Mouse (Mus musculus): ENCODE measurements around the gene Gcnt7. TPM values are rescaled to one million over a fixed set of nuclear protein-coding genes. Genes with fewer than 3 reads are reported as not detected.

The Gcnt7 gene
- polyA plus RNA-seq, 1 experiment from 2014 or later, result 1.4 TPM

- H3K9ac ChIP-seq, result no peak overlapping the region
- no peak for ATAC-seq (ENCODE audit: insufficient read depth, low FRiP score, low read depth)
- no peak overlapping the region for H3K4me3 ChIP-seq (replicated peaks)
- no peak overlapping the region for H3K4me2 ChIP-seq
- no peaks in the 10 kb centered on the region for H3K4me1 ChIP-seq
- no peak overlapping the region for H3K27ac ChIP-seq
- H3K9me3 ChIP-seq, result no peaks in the 10 kb centered on the region
- no peaks in the 10 kb centered on the region for H3K27me3 ChIP-seq (replicated peaks)
- 4% methylated on average over 2 of the region's 2 CpGs for WGBS
- H3K36me3 ChIP-seq, result no peaks in the 10 kb centered on the region
These were observed 19.5 kb upstream of the Gcnt7 start for GRCm38 (mm10) chr2:172477860-172478259.

DNA sequence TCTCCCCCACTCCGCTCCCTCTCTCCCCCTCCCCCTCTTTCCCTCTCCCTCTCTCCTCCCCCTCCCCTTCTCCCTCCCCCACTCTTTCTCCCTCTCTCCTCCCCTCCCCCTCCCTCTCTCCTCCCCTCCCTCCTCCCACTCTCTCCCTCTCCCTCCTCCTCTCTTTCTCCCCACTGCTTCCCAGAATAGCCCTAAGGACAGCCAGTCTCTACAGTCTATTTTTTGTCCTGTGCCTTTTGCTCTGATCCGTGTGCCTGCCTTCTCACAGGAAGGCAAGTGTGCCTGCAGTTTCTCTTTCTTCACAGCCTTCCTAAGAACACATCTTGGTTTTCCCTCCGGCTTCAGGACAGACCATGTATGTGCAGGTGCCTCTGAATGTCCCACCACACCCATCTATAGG lies 19.0 kb upstream of the Gcnt7 start:
- H3K27ac ChIP-seq, result no peak overlapping the region
- H3K4me1 ChIP-seq, result no peaks in the 10 kb centered on the region
- H3K36me3 ChIP-seq, result no peaks in the 10 kb centered on the region
- H3K4me2 ChIP-seq, result no peak overlapping the region
- H3K9ac ChIP-seq, result no peak overlapping the region
- no peak overlapping the region for H3K4me3 ChIP-seq (replicated peaks)
- no peak for ATAC-seq (ENCODE audit: insufficient read depth, low FRiP score, low read depth)
- 34% methylated on average over 3 of the region's 3 CpGs for WGBS
- no peaks in the 10 kb centered on the region for H3K27me3 ChIP-seq (replicated peaks)
- H3K9me3 ChIP-seq, result no peaks in the 10 kb centered on the region

GRCm38 (mm10) chr2:172476707-172477260 lies 18.4 kb upstream of the Gcnt7 start:
- Histone ChIP-seq H3K36me3 (no peaks in the 10 kb centered on the region), H3K27me3 (replicated peaks) (no peaks in the 10 kb centered on the region), H3K4me3 (replicated peaks) (no peak overlapping the region), H3K9ac (no peak overlapping the region), H3K4me1 (no peaks in the 10 kb centered on the region), H3K4me2 (no peak overlapping the region), H3K27ac (no peak overlapping the region), H3K9me3 (no peaks in the 10 kb centered on the region)
- ATAC-seq (ENCODE audit: insufficient read depth, low FRiP score, low read depth), result no peak
- 32% methylated on average over 10 of the region's 10 CpGs for WGBS

DNA sequence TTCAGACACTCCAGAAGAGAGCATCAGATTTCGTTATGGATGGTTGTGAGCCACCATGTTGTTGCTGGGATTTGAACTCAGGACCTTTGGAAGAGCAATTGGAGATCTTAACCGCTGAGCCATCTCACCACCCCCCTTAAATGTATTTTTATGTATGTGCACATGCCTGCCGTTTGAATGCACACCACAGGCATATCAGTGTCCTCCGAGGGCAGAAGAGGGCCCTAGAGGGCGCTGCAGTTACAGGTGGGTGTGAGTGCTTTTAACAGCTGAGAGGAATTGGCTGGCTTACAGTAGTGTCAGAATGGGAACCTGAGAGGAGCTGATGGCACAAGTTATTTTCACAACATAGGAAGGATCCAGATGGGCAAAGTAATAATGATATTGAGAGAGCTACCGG lies 16.6 kb upstream of the Gcnt7 start:
- no peaks in the 10 kb centered on the region for H3K9me3 ChIP-seq
- 0 out of 2 replicates have a peak, but pooled peaks cover 1% of the 10 kb centered on the region for H3K36me3 ChIP-seq
- H3K27me3 ChIP-seq (replicated peaks), result no peaks in the 10 kb centered on the region
- H3K4me1 ChIP-seq, result no peaks in the 10 kb centered on the region
- WGBS, result 34% methylated on average over 6 of the region's 6 CpGs
- no peak overlapping the region for H3K27ac ChIP-seq
- no peak for ATAC-seq (ENCODE audit: insufficient read depth, low FRiP score, low read depth)
- H3K4me2 ChIP-seq, result no peak overlapping the region
- no peak overlapping the region for H3K4me3 ChIP-seq (replicated peaks)
- no peak overlapping the region for H3K9ac ChIP-seq

DNA sequence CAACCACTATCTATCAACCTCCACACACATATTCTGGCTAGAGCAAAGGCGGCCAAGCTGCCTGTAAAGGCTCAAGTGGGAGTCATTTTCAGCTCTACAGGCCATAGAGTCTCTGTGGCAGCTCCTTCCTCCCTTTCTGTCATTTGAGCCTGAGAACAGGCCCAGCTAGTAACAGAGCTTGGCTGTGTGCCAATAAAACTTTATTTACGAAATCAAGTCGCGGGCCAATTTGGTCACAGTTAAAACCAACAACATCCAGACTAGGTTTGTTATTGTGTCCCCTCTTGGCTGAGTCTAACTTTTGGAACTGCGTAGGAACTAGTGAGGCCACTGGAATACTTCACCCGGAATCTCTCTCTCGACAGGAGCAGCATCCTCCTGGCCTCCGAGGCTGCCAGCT lies 15.2 kb upstream of the Gcnt7 start:
- H3K4me1 ChIP-seq, result no peaks in the 10 kb centered on the region
- peaks cover 14% of the 10 kb centered on the region for H3K36me3 ChIP-seq
- no peak overlapping the region for H3K4me2 ChIP-seq
- H3K27me3 ChIP-seq (replicated peaks), result no peaks in the 10 kb centered on the region
- no peak overlapping the region for H3K4me3 ChIP-seq (replicated peaks)
- H3K9me3 ChIP-seq, result no peaks in the 10 kb centered on the region
- no peak overlapping the region for H3K27ac ChIP-seq
- no peak overlapping the region for H3K9ac ChIP-seq
- 42% methylated on average over 8 of the region's 8 CpGs for WGBS
- no peak for ATAC-seq (ENCODE audit: insufficient read depth, low FRiP score, low read depth)

- 88% methylated on average over 11 of the region's 11 CpGs for WGBS
- H3K27ac ChIP-seq, result no peak within 1 kb of the TSS
These were observed 13.9 kb upstream of the Gcnt7 start, which contains the start of gene Fam209 for GRCm38 (mm10) chr2:172472318-172472717. Fam209 (plus strand) TSS chr2:172472520.

DNA sequence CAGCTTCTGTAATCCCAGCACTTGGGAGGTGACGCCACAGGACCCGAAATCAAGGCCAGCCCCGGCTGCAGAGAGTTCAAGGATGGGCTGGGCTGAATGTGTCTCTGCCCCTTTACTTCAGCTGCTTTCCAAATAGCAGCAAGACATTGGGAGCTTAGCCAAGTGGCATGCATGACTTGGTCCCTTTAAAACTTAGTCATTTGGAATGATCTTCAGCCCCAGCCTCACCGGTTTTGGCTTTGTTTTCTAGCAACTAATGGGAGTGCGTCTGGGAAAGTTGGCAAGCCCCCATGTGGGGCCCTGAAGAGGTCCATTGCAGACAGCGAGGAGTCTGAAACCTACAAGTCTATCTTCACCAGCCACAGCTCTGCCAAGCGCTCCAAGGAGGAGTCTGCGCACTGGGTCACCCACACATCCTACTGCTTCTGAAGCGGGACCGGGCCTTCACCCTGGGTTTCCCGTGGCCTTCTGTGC lies 10.0 kb upstream of the Gcnt7 start:
- Histone ChIP-seq H3K36me3 (peaks cover 40% of the 10 kb centered on the region), H3K9me3 (no peaks in the 10 kb centered on the region), H3K4me3 (replicated peaks) (no peak overlapping the region), H3K27me3 (replicated peaks) (no peaks in the 10 kb centered on the region), H3K9ac (no peak overlapping the region), H3K4me1 (no peaks in the 10 kb centered on the region), H3K27ac (no peak overlapping the region), H3K4me2 (no peak overlapping the region)
- 83% methylated on average over 11 of the region's 11 CpGs for WGBS
- no peak for ATAC-seq (ENCODE audit: insufficient read depth, low FRiP score, low read depth)

More at GRCm38 (mm10) chr2:172472318-172472717, 13.9 kb upstream of the Gcnt7 start, which contains the start of gene Fam209:
- Histone ChIP-seq H3K4me2 (no peak within 1 kb of the TSS), H3K27me3 (replicated peaks) (no peaks in the 10 kb centered on the region), H3K9ac (no peak within 1 kb of the TSS), H3K4me1 (no peaks in the 10 kb centered on the region), H3K36me3 (peaks cover 15% of the 10 kb centered on the region), H3K9me3 (no peaks in the 10 kb centered on the region), H3K4me3 (replicated peaks) (no peak within 1 kb of the TSS)
- ATAC-seq (ENCODE audit: insufficient read depth, low FRiP score, low read depth), result no peak

- Histone ChIP-seq H3K36me3 (peaks cover 40% of the 10 kb centered on the region), H3K27me3 (replicated peaks) (no peaks in the 10 kb centered on the region)
These were observed 8.8 kb upstream of the Gcnt7 start for GRCm38 (mm10) chr2:172467206-172467605.

GRCm38 (mm10) chr2:172466427-172467132 lies 8.2 kb upstream of the Gcnt7 start:
- Histone ChIP-seq H3K9me3 (no peaks in the 10 kb centered on the region), H3K36me3 (peaks cover 40% of the 10 kb centered on the region), H3K4me2 (no peak overlapping the region), H3K4me1 (no peaks in the 10 kb centered on the region), H3K4me3 (replicated peaks) (no peak overlapping the region), H3K9ac (no peak overlapping the region), H3K27ac (no peak overlapping the region), H3K27me3 (replicated peaks) (no peaks in the 10 kb centered on the region)
- ATAC-seq (ENCODE audit: insufficient read depth, low FRiP score, low read depth), result no peak
- WGBS, result 95% methylated on average over 11 of the region's 11 CpGs

More at GRCm38 (mm10) chr2:172467206-172467605, 8.8 kb upstream of the Gcnt7 start:
- no peaks in the 10 kb centered on the region for H3K9me3 ChIP-seq
- H3K4me3 ChIP-seq (replicated peaks), result no peak overlapping the region
- no peak for ATAC-seq (ENCODE audit: insufficient read depth, low FRiP score, low read depth)
- H3K27ac ChIP-seq, result no peak overlapping the region
- no peak overlapping the region for H3K4me2 ChIP-seq
- no peak overlapping the region for H3K9ac ChIP-seq
- H3K4me1 ChIP-seq, result no peaks in the 10 kb centered on the region
- 89% methylated on average over 5 of the region's 5 CpGs for WGBS

DNA sequence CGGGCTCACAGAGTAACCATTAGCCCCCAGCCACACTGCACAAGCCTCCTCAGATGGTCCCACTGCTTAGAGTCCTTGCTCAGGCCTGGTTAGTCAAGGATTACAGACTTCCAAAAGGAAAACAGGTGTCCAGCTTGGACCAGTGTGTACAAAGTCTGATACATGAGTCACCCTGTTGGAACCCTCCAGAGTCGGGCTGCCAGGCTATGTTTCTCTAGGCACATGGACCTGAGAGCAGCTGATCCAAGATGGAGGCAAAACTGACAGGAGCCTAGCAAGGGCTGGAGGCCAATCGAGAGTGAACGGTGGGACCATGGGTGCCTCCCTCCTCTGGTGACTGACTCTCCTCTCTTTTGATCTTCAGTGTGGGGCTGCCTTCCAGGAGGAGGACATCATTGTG lies 4.4 kb upstream of the Gcnt7 start:
- no peaks in the 10 kb centered on the region for H3K27me3 ChIP-seq (replicated peaks)
- H3K9me3 ChIP-seq, result no peaks in the 10 kb centered on the region
- H3K36me3 ChIP-seq, result peaks cover 26% of the 10 kb centered on the region
- H3K27ac ChIP-seq, result no peak overlapping the region
- no peak overlapping the region for H3K4me2 ChIP-seq
- no peak overlapping the region for H3K4me3 ChIP-seq (replicated peaks)
- no peak for ATAC-seq (ENCODE audit: insufficient read depth, low FRiP score, low read depth)
- no peak overlapping the region for H3K9ac ChIP-seq
- WGBS, result 88% methylated on average over 4 of the region's 4 CpGs
- H3K4me1 ChIP-seq, result no peaks in the 10 kb centered on the region

DNA sequence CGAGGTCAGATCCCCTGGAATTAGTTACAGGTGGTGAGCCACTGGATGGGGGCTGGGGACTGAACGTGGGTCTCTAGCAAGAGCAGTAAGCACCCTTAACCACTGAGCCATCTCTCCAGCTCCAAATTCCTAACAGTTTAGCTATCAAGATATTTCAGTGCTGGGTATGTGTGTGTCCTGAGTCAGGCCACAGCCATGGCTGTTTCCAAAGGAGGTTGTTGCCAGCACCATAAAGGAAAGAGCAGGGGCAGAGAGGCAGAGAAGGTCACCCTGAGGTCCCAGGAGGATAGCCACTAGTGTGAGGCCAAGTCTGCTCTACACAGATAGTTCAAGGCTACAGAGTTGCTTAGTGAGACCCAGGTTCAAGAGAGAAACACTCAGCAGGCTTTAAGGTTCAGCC lies 2.3 kb upstream of the Gcnt7 start:
- no peaks in the 10 kb centered on the region for H3K27me3 ChIP-seq (replicated peaks)
- no peaks in the 10 kb centered on the region for H3K9me3 ChIP-seq
- H3K27ac ChIP-seq, result no peak overlapping the region
- H3K36me3 ChIP-seq, result peaks cover 18% of the 10 kb centered on the region; the same call in 1 of the 2 replicates
- 81% methylated on average over 2 of the region's 2 CpGs for WGBS
- no peaks in the 10 kb centered on the region for H3K4me1 ChIP-seq
- no peak overlapping the region for H3K4me2 ChIP-seq
- no peak for ATAC-seq (ENCODE audit: insufficient read depth, low FRiP score, low read depth)
- H3K4me3 ChIP-seq (replicated peaks), result no peak overlapping the region
- H3K9ac ChIP-seq, result no peak overlapping the region

DNA sequence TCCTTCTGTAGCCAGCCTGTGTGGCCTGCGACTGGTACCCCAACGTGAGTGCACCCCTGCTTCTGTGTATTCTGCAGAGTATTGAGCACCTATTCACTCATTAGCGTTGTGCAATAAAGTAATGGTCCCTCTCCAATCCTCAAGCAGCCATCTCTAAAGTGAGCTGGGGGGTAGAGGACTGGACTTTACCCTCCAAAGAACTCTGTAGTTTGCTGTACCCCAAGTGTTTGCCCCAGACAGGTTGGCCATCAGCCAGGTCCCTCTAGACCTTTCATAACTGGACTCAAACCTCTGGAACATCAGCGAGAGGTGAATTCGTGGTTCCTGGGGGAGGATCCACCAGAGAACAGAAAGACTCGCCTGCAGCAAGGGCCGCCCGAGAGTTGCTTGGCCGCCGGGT lies 5.9 kb downstream of the Gcnt7 start:
- 92% methylated on average over 10 of the region's 10 CpGs for WGBS
- H3K27ac ChIP-seq, result no peak overlapping the region
- H3K9me3 ChIP-seq, result no peaks in the 10 kb centered on the region
- H3K4me3 ChIP-seq (replicated peaks), result no peak overlapping the region
- no peak overlapping the region for H3K9ac ChIP-seq
- H3K27me3 ChIP-seq (replicated peaks), result no peaks in the 10 kb centered on the region
- no peak for ATAC-seq (ENCODE audit: insufficient read depth, low FRiP score, low read depth)
- no peaks in the 10 kb centered on the region for H3K4me1 ChIP-seq
- H3K36me3 ChIP-seq, result peaks cover 43% of the 10 kb centered on the region
- no peak overlapping the region for H3K4me2 ChIP-seq
